Mouse (Mus musculus) bone marrow macrophage, adult 2 months (primary cell): Measurements from ENCODE around the gene Olfr169.
"Not testable (repeated sequence)": the region's sequence is repeated elsewhere in the genome, so short reads cannot be mapped to it uniquely, and the experiment has no call there.

Source experiments
- CTCF ChIP-seq: IDR thresholded peaks from 2 replicates; pipeline ENCODE4 v1.5.1; 2012; ENCODE audit warnings: low read depth, mild to moderate bottlenecking, low read length, moderate library complexity
- POLR2A ChIP-seq: IDR thresholded peaks from 2 replicates; pipeline ENCODE4 v1.6.1; 2012; ENCODE audit warnings: mild to moderate bottlenecking, low read depth, low read length, borderline replicate concordance

GRCm38 (mm10) chr16:19571709-19572108 is at the start of gene Olfr169:
- not testable (repeated sequence) for TF ChIP-seq CTCF, POLR2A
